Mouse (Mus musculus): ENCODE data around the gene Htr6.
A peak's percentile ranks its signal among the peaks of the same experiment; 100 is the strongest.

Htr6 gene

DNA sequence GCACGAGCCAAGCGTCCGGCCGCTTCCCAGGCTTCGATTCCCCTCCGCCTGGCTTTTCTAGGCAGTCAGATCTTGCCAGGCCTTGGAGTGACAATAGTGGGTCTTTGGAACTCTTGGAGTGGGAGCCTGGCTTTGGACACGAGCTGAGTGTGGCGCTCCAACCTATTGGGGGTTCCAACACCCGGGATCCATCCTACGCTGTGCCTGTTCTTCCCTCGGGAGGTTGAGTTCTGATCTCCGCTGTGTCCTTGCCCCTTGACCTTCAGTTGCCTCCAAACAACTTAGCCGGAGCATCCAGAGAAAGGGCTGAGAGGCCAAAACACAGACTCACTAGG lies 17.8 kb upstream of the Htr6 start:
- DNase-seq (ENCODE audit: low read depth, low spot score) = no peak
- no peaks in the 10 kb centered on the region; the same call in 1 of the 2 replicates for H3K27me3 ChIP-seq (ENCODE audit: control insufficient read depth, insufficient read depth, low read length, poor library complexity, severe bottlenecking)
- no peaks in the 10 kb centered on the region for H3K36me3 ChIP-seq (ENCODE audit: control insufficient read depth, insufficient read depth, low read length, poor library complexity, severe bottlenecking)

DNA sequence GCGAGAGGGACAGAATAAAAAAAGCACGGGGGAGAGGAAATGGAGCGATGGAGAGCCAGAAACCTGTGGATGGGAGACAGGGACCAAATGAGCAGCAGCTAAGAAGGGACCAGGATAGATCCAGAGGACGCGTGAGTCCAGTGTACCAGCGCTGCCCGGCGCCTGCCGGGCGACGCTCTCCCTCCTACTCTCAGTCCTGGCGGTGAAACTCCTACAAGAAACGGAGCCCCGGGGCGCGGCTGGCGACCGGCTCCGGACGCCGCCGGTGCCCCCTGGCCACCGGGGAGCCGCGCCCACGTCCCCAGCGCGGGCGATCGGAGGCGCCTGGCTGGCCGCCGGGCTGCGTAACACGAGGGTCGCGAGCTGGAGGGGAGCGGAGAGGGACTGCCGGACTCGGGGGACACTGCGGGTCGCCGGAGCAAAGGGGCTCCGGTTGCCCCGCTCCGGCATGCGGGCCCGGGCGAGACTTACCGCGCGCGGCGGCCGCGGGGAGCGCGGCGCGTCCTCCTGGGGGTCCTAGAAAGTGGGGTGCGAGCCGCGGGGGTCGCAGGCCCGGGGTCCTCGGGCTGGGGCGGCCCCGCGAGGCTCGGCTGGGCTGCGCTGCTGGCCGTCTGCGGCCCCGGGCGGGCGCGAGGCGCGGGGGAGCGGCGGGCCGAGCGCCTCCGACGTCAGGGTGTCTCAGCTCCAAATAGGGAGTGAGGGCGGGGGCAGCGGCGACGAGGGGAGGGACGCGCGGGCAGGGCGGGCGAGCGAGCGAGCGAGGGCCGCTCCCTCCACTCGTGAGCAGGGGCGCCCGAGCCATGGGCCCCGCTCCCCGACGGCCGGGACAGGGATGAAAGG lies 17.2 kb upstream of the Htr6 start, which contains the start of gene Nbl1:
TSS of gene Nbl1 (minus strand) at position 638 of the 840 bp plus-strand sequence.
- Histone ChIP-seq H3K36me3 (ENCODE audit: control insufficient read depth, insufficient read depth, low read length, poor library complexity, severe bottlenecking) (no peaks in the 10 kb centered on the region), H3K27me3 (ENCODE audit: control insufficient read depth, insufficient read depth, low read length, poor library complexity, severe bottlenecking) (no peaks in the 10 kb centered on the region; the same call in 1 of the 2 replicates)
- DNase-seq (ENCODE audit: low read depth, low spot score) = no peak

DNA sequence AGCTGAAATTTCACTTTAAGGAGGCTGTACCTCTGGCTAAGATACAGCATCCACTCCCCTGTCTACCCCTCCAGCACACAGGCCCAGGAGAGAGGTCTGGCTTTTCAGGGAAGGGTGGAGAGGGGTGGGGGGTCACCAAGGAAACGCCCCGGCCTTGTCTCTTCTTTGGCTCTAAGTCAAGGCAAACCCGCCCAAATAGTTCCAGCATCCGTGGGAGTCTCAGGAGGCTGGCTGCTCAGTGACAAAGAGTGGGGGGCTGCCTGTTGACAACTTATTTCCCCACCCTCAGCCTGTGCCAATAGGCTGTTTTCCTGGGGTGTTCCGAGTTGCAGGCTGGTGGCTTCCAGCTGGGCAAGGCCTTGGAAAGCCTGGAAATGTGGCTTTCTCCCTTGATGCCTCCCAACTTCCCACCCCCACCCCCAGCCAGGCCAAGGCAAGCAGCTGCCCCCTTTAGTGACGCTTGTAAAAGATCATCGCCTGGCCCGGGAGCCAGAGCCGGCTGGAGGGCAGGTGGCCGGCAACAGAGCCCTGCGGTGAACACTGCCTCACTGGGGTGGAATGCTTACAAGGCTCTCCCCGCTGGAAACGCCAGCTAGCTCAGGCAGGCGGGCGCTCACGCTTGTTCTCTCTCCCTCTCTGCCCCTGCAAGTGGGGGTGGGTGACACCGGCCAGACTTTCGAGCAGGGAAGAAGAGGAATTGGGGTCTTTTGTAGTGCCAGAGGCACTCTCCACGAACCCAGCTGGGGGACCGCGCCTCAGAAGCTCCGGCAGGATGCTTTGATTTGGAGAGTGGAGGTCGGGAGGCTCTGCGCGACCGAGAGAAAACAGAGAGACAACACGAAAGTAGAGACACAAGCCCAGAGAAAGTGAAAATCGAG lies 16.3 kb upstream of the Htr6 start:
- H3K36me3 ChIP-seq (ENCODE audit: control insufficient read depth, insufficient read depth, low read length, poor library complexity, severe bottlenecking) = no peaks in the 10 kb centered on the region
- no peak for DNase-seq (ENCODE audit: low read depth, low spot score)
- H3K27me3 ChIP-seq (ENCODE audit: control insufficient read depth, insufficient read depth, low read length, poor library complexity, severe bottlenecking) = no peaks in the 10 kb centered on the region; the same call in 1 of the 2 replicates

DNA sequence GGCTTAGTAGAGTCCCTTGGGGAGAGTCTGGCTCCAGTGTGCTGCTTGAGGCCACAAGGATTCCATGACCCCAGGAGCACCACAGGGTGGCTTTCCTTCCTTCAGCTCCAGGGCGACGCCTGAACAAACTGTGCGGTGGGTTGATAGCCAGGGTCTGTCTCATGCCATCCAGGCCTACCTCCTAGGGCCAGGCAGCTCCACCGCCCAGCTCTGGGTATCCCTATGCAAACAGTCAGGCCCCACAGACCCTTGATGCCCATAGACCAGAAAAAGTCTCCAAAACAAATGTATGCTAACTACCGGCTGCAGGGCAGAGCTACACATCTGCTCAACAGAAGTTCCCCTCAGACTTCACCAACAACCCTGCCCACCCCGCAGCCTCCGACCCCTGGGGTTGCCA lies 15.7 kb upstream of the Htr6 start:
- DNase-seq (ENCODE audit: low read depth, low spot score) = no peak
- H3K36me3 ChIP-seq (ENCODE audit: control insufficient read depth, insufficient read depth, low read length, poor library complexity, severe bottlenecking) = no peaks in the 10 kb centered on the region
- H3K27me3 ChIP-seq (ENCODE audit: control insufficient read depth, insufficient read depth, low read length, poor library complexity, severe bottlenecking) = no peaks in the 10 kb centered on the region; the same call in 1 of the 2 replicates

DNA sequence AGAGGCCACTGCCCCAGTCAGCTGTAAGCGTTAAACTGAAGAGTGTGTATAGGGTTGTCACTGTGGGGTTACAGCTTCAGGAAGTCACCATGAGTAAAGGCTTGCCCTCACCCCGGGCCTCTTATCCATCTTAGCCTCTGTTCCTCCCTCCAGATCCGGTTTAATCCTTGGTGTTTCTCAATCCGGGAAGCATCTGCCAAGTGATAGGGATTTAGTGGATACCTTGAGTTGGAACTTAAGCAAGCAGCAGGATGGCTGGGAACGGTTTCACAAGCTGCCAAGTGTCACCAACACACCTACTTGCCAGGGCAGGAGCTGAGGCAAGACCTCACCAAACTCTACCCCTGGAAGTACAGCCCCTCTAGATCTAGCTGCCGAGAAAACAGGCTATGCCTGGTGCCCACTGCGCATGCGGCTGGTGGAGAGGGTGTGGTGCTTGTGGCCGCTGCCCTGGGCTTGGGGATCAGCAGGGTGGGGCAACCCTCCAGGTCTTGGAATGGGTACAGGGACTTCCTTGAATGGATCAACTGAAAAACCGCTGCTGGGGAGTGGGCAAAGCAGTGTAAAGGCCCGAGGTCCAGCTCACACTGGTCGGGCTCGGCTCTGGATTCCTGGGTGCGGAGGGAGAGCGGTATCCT lies 15.1 kb upstream of the Htr6 start:
- H3K27me3 ChIP-seq (ENCODE audit: control insufficient read depth, insufficient read depth, low read length, poor library complexity, severe bottlenecking) = no peaks in the 10 kb centered on the region; the same call in 1 of the 2 replicates
- H3K36me3 ChIP-seq (ENCODE audit: control insufficient read depth, insufficient read depth, low read length, poor library complexity, severe bottlenecking) = no peaks in the 10 kb centered on the region
- no peak for DNase-seq (ENCODE audit: low read depth, low spot score)

DNA sequence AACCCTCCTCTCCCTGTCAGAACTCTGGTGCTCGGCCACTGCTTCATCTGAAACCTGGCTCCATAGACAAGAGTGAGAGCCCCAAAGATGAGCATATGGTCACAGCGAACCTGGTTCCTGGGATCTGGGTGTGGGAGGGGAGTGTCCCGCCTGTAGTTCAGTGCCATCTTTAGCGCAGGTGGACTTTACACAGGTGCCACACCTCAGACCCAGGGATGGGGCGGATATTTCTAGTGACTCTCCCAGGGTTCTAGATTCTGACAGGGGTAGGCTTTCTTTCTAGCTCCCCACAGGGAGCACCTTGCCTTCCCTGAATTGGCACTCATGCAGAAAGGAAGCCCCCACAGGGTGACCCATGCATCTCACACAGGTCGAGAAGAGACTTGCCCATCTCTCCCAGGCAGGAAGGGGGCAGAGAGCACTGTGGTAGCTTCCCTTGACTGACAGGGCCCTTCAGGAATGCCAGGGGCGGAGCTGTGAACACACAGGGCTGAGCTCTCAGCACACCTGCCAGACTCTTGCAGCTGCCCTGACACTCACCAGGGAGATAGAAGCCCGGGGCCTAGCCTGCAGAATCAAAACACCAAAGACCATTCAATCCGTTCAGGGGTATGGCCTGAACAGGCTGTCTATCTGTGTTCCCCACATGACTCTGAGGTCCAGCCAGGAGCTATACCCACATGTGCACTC lies 13.8 kb upstream of the Htr6 start:
- H3K36me3 ChIP-seq (ENCODE audit: control insufficient read depth, insufficient read depth, low read length, poor library complexity, severe bottlenecking) = no peaks in the 10 kb centered on the region
- no peaks in the 10 kb centered on the region; the same call in 1 of the 2 replicates for H3K27me3 ChIP-seq (ENCODE audit: control insufficient read depth, insufficient read depth, low read length, poor library complexity, severe bottlenecking)
- DNase-seq (ENCODE audit: low read depth, low spot score) = no peak

DNA sequence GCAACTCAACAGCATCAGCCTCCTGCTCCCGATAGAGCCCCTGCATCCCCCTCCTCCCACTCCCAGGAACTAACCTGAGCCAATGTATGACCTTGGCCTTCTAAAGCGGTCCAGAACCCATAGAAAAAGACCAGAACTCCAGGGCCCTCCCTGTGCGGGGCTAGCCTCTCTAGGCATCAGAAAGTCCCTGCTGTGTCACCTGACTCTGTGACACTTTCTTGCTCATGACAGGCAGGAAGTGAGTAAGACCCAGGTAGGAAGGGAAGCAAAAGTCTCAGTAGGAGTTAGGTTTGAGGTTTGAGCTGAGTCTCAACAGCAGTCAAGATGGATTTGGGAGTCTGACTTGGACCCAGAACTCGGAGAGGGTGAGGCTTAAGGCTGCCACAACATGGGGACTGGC lies 11.6 kb upstream of the Htr6 start:
- Histone ChIP-seq H3K27me3 (ENCODE audit: control insufficient read depth, insufficient read depth, low read length, poor library complexity, severe bottlenecking) (no peaks in the 10 kb centered on the region), H3K36me3 (ENCODE audit: control insufficient read depth, insufficient read depth, low read length, poor library complexity, severe bottlenecking) (no peaks in the 10 kb centered on the region)
- peak; percentile 66 for DNase-seq (ENCODE audit: low read depth, low spot score)

DNA sequence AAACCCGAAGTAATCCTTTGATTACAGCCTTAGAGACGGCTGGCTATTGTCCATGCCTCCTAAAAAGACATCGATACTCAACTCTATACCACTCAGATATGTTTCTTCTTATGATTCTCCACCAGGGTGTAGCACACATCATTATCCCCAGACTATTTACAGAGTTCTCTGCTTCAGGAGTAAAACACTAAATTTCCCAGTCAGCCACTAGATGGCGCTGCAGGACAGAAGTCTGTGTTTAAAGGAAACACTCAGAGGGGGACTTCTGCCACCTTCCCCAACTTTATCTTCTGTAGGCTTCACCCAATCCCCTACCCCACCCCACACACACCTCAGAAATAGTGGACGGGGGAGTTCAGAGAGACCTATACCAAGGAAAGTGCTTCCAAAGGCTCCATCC lies 10.7 kb upstream of the Htr6 start:
- DNase-seq (ENCODE audit: low read depth, low spot score) = peak; percentile 91
- no peaks in the 10 kb centered on the region for H3K36me3 ChIP-seq (ENCODE audit: control insufficient read depth, insufficient read depth, low read length, poor library complexity, severe bottlenecking)
- H3K27me3 ChIP-seq (ENCODE audit: control insufficient read depth, insufficient read depth, low read length, poor library complexity, severe bottlenecking) = no peaks in the 10 kb centered on the region

DNA sequence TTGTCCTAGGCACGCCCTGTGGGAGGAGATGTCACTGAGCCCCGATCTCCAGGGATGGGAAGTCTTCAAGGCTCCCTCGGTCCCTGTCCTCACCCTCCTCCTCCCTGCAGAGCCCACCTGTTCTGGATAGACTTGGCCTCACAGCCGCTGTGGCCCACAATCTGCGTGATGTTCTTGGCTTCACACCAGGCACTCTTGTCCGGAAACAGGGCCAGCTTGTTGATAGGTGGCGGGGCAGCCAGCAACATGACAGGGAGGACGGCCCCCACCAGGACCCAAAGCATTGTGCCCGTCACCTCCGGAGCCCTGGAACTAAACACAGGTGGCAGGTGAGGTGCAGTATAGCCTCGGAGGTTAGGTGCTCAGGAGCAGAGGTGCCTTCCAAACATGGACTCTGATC lies 10.0 kb upstream of the Htr6 start:
- Histone ChIP-seq H3K36me3 (ENCODE audit: control insufficient read depth, insufficient read depth, low read length, poor library complexity, severe bottlenecking) (no peaks in the 10 kb centered on the region), H3K27me3 (ENCODE audit: control insufficient read depth, insufficient read depth, low read length, poor library complexity, severe bottlenecking) (no peaks in the 10 kb centered on the region)
- no peak for DNase-seq (ENCODE audit: low read depth, low spot score)

DNA sequence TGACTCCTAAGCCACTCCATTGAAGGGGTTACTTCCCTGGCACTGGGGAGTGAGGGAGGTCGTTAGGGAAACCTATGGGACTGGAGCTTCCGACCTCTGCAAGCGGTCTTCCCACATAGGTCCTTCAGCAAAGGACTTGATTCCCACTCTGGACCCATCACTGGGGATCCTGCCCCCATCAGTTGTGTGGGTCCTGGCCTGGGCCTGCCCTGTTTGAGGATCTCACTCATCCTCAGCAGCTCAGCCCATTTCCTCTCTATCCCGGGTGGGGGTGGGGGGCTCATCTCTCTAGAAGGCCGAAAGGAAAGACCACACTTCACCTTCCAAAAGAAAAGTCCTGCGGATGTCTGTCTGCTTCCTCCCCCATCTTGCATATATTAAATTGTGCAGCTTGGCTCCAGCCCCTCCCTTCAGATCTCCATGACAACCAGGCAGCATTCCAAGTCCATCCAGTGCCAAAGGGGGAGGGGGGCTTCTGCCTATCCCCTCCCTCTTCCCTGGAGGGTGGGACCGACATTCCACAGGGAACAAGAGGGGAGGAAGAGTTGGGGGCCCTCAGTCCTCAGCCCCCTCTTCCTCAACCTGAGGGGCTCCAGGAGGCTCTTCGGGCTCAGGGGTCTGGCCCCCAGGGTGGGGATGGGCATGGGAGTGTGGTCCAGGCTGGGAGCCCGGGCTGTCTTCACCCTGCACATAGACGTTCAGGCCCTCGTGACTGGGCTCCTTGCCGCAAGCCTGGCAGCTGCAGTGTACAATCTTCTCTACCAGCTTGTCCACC lies 7.6 kb upstream of the Htr6 start:
- no peaks in the 10 kb centered on the region; the same call in 1 of the 2 replicates for H3K27me3 ChIP-seq (ENCODE audit: control insufficient read depth, insufficient read depth, low read length, poor library complexity, severe bottlenecking)
- DNase-seq (ENCODE audit: low read depth, low spot score) = no peak
- no peaks in the 10 kb centered on the region for H3K36me3 ChIP-seq (ENCODE audit: control insufficient read depth, insufficient read depth, low read length, poor library complexity, severe bottlenecking)

DNA sequence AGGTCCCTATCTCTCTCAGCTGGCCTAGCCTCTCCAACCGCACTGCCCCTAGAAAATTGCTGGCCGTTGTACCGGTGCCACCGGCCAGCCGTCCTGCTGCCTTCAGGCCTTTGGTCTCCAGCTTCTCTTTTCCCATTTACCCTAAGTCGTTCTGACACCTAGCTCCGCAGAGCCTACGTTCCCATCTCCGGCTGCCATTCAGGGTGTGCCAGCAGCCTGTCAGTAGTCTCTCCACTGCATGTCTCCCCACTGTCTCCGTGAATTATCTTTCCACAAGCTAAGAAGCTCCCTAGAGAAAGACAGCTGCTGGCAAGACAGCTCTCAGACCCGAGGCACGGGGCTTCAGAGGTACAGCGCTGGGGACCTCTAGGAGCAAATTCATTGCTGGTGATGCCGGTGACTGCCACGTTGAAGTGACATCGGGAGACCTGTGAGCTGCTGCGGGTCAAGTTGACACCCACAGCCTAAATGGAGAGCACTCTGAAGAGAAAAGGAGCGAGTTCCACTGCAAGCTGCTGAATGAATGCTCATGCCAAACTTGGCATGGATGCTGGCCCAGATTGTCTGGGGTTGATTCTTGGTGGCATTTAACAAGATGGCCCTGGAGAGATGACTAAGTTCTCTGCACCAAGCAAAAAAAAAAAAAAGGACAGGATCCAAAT lies 6.0 kb upstream of the Htr6 start:
- no peak for DNase-seq (ENCODE audit: low read depth, low spot score)
- Histone ChIP-seq H3K27me3 (ENCODE audit: control insufficient read depth, insufficient read depth, low read length, poor library complexity, severe bottlenecking) (no peaks in the 10 kb centered on the region; the same call in 1 of the 2 replicates), H3K36me3 (ENCODE audit: control insufficient read depth, insufficient read depth, low read length, poor library complexity, severe bottlenecking) (no peaks in the 10 kb centered on the region)

DNA sequence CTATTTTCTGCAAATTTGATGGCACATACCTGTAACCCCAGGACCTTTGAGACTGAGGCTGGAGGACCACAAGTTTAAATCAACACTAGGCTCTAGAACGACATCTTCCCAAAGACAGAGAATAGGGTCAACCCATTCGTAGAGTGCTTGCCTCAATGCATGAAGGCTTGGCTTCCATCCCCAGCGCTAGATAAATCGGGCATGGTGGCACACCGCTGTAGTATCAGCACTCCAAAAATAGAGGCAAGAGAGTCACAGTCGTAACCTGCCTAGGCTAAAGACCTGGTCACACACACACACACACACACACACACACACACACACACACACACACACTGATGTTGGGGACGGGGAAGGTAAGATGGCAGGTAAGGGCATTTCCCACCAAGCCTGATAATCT lies 4.9 kb upstream of the Htr6 start:
- H3K36me3 ChIP-seq (ENCODE audit: control insufficient read depth, insufficient read depth, low read length, poor library complexity, severe bottlenecking) = no peaks in the 10 kb centered on the region
- no peak for DNase-seq (ENCODE audit: low read depth, low spot score)

DNA sequence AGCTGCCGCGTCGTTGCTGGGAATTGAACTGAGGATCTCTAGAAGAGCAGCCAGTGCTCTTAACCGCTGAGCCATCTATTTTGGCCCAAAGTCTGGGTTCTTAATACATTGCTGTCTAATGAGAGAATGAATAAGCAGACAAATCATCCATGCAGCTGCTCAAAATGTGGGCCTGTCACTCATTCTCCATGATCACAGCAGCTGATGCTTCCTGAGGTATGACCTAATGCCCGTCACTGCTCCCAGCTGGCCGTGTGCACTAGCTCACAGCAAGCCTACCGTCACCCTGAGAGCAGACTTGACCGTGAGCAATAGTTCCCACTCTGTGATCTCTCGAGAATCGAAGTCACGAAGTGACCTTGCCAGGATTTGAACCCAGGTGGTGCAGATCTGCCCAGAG lies 4.1 kb upstream of the Htr6 start:
- no peaks in the 10 kb centered on the region; the same call in 1 of the 2 replicates for H3K27me3 ChIP-seq (ENCODE audit: control insufficient read depth, insufficient read depth, low read length, poor library complexity, severe bottlenecking)
- no peaks in the 10 kb centered on the region for H3K36me3 ChIP-seq (ENCODE audit: control insufficient read depth, insufficient read depth, low read length, poor library complexity, severe bottlenecking)
- no peak for DNase-seq (ENCODE audit: low read depth, low spot score)

More for the DNA sequence above, 4.9 kb upstream of the Htr6 start:
- no peaks in the 10 kb centered on the region; the same call in 1 of the 2 replicates for H3K27me3 ChIP-seq (ENCODE audit: control insufficient read depth, insufficient read depth, low read length, poor library complexity, severe bottlenecking)
